Mouse (Mus musculus) myocyte (in vitro differentiated cells): Measurements from ENCODE around the gene Ino80. TPM values are rescaled to one million over a fixed set of nuclear protein-coding genes. Genes with fewer than 3 reads are reported as not detected.
A peak's percentile ranks its signal among the peaks of the same experiment; 100 is the strongest.

Experiments
- H3K27me3 ChIP-seq: one replicate; pipeline ENCODE4 v1.6.1; 2011; ENCODE audit not compliant: control insufficient read depth, insufficient read depth, insufficient read length
- H3K36me3 ChIP-seq: one replicate; pipeline ENCODE4 v1.6.1; 2011; ENCODE audit not compliant: control insufficient read depth, insufficient read depth
- H3K4me2 ChIP-seq: one replicate; pipeline ENCODE4 v1.6.1; 2011; ENCODE audit warnings: low read depth, control low read depth
- H3K4me3 ChIP-seq: one replicate; pipeline ENCODE4 v1.5.1; 2011; ENCODE audit warnings: mild to moderate bottlenecking, control low read depth, moderate library complexity
- H3K79me2 ChIP-seq: one replicate; pipeline ENCODE4 v1.6.1; 2011; ENCODE audit not compliant: control insufficient read depth, insufficient read depth
- H3ac ChIP-seq: one replicate; pipeline ENCODE4 v1.6.1; 2011; ENCODE audit not compliant: control insufficient read depth, insufficient read length
- CEBPB ChIP-seq: IDR thresholded peaks from 2 replicates; pipeline ENCODE4 v1.6.1; 2011; ENCODE audit warnings: mild to moderate bottlenecking, moderate library complexity; ENCODE audit not compliant: poor library complexity, insufficient read depth, severe bottlenecking
- E2F4 ChIP-seq: IDR thresholded peaks from one replicate; pipeline ENCODE4 v1.6.1; 2011; ENCODE audit warnings: mild to moderate bottlenecking, control low read depth, moderate library complexity; ENCODE audit not compliant: insufficient read depth
- MAX ChIP-seq: IDR thresholded peaks from one replicate; pipeline ENCODE4 v1.6.1; 2011; ENCODE audit warnings: low read depth, mild to moderate bottlenecking, control low read depth
- MYOD1 ChIP-seq, 3 experiments: IDR thresholded peaks; one replicate each; pipeline ENCODE4 v1.6.1; 2011; ENCODE audit warnings: control low read depth in 2 of 3, low read depth in 2 of 3, mild to moderate bottlenecking in 2 of 3, moderate library complexity in 1 of 3; ENCODE audit not compliant: insufficient read length in 2 of 3, control insufficient read depth in 1 of 3
- MYOG ChIP-seq, 3 experiments: IDR thresholded peaks; one replicate each; pipeline ENCODE4 v1.6.1; 2011; ENCODE audit warnings: control low read depth in 2 of 3, low read depth in 2 of 3, mild to moderate bottlenecking in 2 of 3; ENCODE audit not compliant: insufficient read length in 2 of 3, control insufficient read depth in 1 of 3, insufficient read depth in 1 of 3
- POLR2A ChIP-seq: IDR thresholded peaks from one replicate; pipeline ENCODE4 v1.6.1; 2011; ENCODE audit warnings: low read depth, mild to moderate bottlenecking, control low read depth, moderate library complexity; ENCODE audit not compliant: insufficient read length
- POLR2AphosphoS2 ChIP-seq: IDR thresholded peaks from one replicate; pipeline ENCODE4 v1.6.1; 2011; ENCODE audit warnings: low read depth, control low read depth; ENCODE audit not compliant: insufficient read length
- REST ChIP-seq: IDR thresholded peaks from one replicate; pipeline ENCODE4 v1.6.1; 2011; ENCODE audit warnings: mild to moderate bottlenecking, control low read depth, moderate library complexity; ENCODE audit not compliant: insufficient read depth, insufficient read length
- SRF ChIP-seq: IDR thresholded peaks from one replicate; pipeline ENCODE4 v1.6.1; 2011; ENCODE audit warnings: low read depth; ENCODE audit not compliant: control insufficient read depth, insufficient read length
- TCF12 ChIP-seq: IDR thresholded peaks from one replicate; pipeline ENCODE4 v1.6.1; 2011; ENCODE audit warnings: mild to moderate bottlenecking, control low read depth; ENCODE audit not compliant: poor library complexity, insufficient read depth, severe bottlenecking
- TCF3 ChIP-seq: IDR thresholded peaks from one replicate; pipeline ENCODE4 v1.6.1; 2011; ENCODE audit warnings: low read depth, control low read depth; ENCODE audit not compliant: insufficient read length
- USF1 ChIP-seq: IDR thresholded peaks from one replicate; pipeline ENCODE4 v1.6.1; 2011; ENCODE audit warnings: low read depth, mild to moderate bottlenecking, control low read depth, moderate library complexity
- polyA plus RNA-seq: library from polyadenylated mRNA; unstranded; fragments of >200 nt; fragmentation: generic; extraction: Trizol; gene quantifications from one replicate; pipeline ENCODE4 v1.2.1, GENCODE M21; 2012; ENCODE audit warnings: missing spikeins

Ino80 gene
- polyA plus RNA-seq, 1 experiment = 7.3 TPM

GRCm38 (mm10) chr2:119482307-119482706 lies 4.8 kb upstream of the Ino80 start:
- Histone ChIP-seq H3K27me3 (no peaks in the 10 kb centered on the region), H3K4me2 (no peak overlapping the region), H3ac (no peak overlapping the region), H3K79me2 (peaks cover 8% of the 10 kb centered on the region), H3K4me3 (no peak overlapping the region), H3K36me3 (no peaks in the 10 kb centered on the region)
- TF ChIP-seq USF1 (no peak), CEBPB (no peak), MYOG (IDR thresholded peaks at IDR 0.05; ENCODE audit: control insufficient read depth in 1 of 3, insufficient read depth in 1 of 3, insufficient read length in 2 of 3, low read depth in 2 of 3) (no peak), POLR2AphosphoS2 (no peak), MYOD1 (IDR thresholded peaks at IDR 0.05; ENCODE audit: control insufficient read depth in 1 of 3, insufficient read length in 2 of 3, low read depth in 2 of 3) (no peak), REST (no peak), TCF12 (no peak), MAX (no peak), SRF (no peak), TCF3 (no peak), POLR2A (no peak), E2F4 (no peak)

DNA sequence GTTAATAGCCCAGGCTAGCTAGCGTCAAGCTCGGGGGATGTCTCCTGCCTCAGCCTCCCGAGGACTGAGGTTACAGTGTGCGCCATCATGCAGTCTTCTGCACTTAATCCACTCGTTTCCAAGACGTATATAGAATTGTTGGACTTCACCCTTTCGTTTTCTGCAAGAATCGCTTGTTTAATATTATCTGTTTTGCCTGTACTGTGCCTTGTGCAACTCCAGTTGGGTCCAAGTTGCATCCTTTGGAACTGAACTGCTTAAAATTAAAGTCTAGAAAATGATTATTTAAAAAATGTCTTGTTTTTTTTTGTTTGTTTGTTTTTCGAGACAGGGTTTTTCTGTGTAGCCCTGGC lies 886 bp upstream of the Ino80 start:
- no peak overlapping the region for H3ac ChIP-seq
- peaks cover 46% of the 10 kb centered on the region for H3K79me2 ChIP-seq
- H3K4me3 ChIP-seq = peak overlapping the region; percentile 80
- no peaks in the 10 kb centered on the region for H3K36me3 ChIP-seq
- no peak for TF ChIP-seq POLR2AphosphoS2
- no peak for TF ChIP-seq TCF3
- TF ChIP-seq MAX = no peak
- TF ChIP-seq CEBPB = no peak
- no peaks in the 10 kb centered on the region for H3K27me3 ChIP-seq
- peak overlapping the region; percentile 85 for H3K4me2 ChIP-seq

GRCm38 (mm10) chr2:119476621-119477391 lies 681 bp downstream of the Ino80 start:
- Histone ChIP-seq H3K27me3 (no peaks in the 10 kb centered on the region), H3K4me2 (peak overlapping the region; percentile 74), H3K36me3 (no peaks in the 10 kb centered on the region), H3K4me3 (peak overlapping the region; percentile 80), H3ac (peak overlapping the region; percentile 92), H3K79me2 (peaks cover 59% of the 10 kb centered on the region)
- TF ChIP-seq MAX = peak; percentile 64
- TF ChIP-seq E2F4 = no peak
- TF ChIP-seq POLR2A = peak; percentile 48
- peak in 1 of 3 experiments; percentile 42 for TF ChIP-seq MYOD1 (IDR thresholded peaks at IDR 0.05; ENCODE audit: control insufficient read depth in 1 of 3, insufficient read length in 2 of 3, low read depth in 2 of 3)

DNA sequence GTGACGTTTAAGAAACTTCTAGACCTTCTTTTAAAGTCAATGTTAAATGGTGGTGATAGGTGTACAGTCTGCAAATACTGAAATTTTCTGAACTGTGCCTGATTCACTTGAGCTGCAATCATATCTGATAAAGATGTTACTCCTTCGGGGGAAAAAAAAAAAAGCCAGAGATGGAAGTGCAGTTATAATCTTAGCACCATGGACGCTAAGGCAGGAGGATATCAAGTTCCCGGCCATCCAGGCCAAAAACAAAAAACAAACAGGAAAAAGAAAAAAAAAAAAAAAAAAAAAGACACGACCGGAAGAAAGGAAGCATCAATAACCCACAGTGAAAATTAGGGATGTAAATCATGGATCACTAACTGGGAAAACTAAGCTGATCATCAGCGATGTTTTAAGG lies 1.3 kb downstream of the Ino80 start:
- no peaks in the 10 kb centered on the region for H3K27me3 ChIP-seq
- H3K4me3 ChIP-seq = peak overlapping the region; percentile 80
- no peaks in the 10 kb centered on the region for H3K36me3 ChIP-seq
- TF ChIP-seq MAX = no peak
- TF ChIP-seq POLR2A = no peak
- no peak for TF ChIP-seq TCF12
- TF ChIP-seq SRF = no peak
- TF ChIP-seq MYOD1 (IDR thresholded peaks at IDR 0.05; ENCODE audit: control insufficient read depth in 1 of 3, insufficient read length in 2 of 3, low read depth in 2 of 3) = no peak
- TF ChIP-seq POLR2AphosphoS2 = no peak
- TF ChIP-seq E2F4 = no peak
- no peak for TF ChIP-seq CEBPB
- TF ChIP-seq USF1 = no peak
- TF ChIP-seq TCF3 = no peak
- TF ChIP-seq MYOG (IDR thresholded peaks at IDR 0.05; ENCODE audit: control insufficient read depth in 1 of 3, insufficient read depth in 1 of 3, insufficient read length in 2 of 3, low read depth in 2 of 3) = no peak
- TF ChIP-seq REST = no peak
- peak overlapping the region; percentile 74 for H3K4me2 ChIP-seq
- H3K79me2 ChIP-seq = peaks cover 63% of the 10 kb centered on the region
- peak overlapping the region; percentile 92 for H3ac ChIP-seq

GRCm38 (mm10) chr2:119463945-119464344 lies 13.5 kb downstream of the Ino80 start:
- peaks cover 87% of the 10 kb centered on the region for H3K79me2 ChIP-seq
- TF ChIP-seq TCF12 (no peak), POLR2A (no peak), TCF3 (no peak)
- no peak overlapping the region for H3ac ChIP-seq
- H3K36me3 ChIP-seq = peaks cover 3% of the 10 kb centered on the region
- no peak overlapping the region for H3K4me3 ChIP-seq
- no peak overlapping the region for H3K4me2 ChIP-seq
- no peaks in the 10 kb centered on the region for H3K27me3 ChIP-seq
